Mouse (Mus musculus) right cerebral cortex, postnatal 4 days (tissue): ENCODE results near the gene Hcn4.

Experiments
- DNase-seq: peaks from one replicate; pipeline ENCODE4 v3.0.0-alpha.2; 2022

Hcn4 gene

DNA sequence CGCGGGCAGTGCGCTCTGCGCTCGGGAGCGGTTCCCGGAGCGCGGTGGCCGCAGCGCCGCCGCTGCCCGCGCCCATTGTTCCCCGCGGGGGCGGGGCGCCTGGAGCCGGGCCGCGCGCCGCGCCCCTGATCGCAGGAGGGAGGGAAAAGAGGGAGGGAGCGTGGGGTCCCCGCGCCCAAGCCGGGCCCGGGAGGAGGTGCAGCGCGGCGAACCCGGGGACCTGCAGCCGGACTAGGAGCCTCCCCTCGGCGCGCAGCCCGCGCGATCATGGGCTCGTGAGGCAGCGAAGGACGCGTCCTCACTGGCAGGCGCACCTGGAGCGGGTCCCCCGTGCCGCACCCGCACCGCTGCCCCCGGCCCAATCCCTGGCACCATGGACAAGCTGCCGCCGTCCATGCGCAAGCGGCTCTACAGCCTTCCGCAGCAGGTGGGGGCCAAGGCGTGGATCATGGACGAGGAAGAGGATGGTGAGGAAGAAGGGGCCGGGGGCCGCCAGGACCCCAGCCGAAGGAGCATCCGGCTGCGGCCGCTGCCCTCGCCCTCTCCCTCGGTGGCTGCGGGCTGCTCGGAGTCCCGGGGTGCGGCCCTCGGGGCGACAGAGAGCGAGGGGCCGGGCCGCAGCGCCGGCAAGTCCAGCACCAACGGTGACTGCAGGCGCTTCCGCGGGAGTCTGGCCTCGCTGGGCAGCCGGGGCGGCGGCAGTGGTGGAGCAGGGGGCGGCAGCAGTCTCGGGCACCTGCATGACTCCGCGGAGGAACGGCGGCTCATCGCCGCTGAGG, at the start of gene Hcn4:
TSS of gene Hcn4 (plus strand) at position 274 of the 779 bp plus-strand sequence.
- DNase-seq = peak; percentile 51

- no peak for DNase-seq
These were observed 48.5 kb upstream of the Hcn4 start for GRCm38 (mm10) chr9:58774761-58775160.

- DNase-seq = no peak
These were observed 47.8 kb upstream of the Hcn4 start for GRCm38 (mm10) chr9:58775363-58775762.

DNA sequence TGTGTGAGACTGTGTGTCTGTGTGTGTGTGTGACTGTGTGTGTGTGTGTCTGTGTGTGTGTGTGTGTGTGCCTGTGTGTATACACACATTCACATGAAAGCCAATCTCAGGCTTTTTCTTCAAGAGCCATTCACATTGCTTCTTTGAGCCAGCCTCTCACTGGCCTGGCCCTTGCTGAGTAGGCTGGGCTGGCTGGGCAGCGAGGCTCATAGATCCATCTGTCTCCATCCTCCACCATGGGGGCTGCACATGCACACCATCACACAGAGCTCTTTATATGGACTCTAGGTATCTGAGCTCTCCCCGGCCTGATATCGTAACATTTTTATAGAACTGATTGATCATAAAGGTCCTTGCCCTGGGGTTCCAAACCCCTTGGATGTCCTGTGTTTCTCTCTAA, 33.7 kb upstream of the Hcn4 start:
- DNase-seq = no peak

DNA sequence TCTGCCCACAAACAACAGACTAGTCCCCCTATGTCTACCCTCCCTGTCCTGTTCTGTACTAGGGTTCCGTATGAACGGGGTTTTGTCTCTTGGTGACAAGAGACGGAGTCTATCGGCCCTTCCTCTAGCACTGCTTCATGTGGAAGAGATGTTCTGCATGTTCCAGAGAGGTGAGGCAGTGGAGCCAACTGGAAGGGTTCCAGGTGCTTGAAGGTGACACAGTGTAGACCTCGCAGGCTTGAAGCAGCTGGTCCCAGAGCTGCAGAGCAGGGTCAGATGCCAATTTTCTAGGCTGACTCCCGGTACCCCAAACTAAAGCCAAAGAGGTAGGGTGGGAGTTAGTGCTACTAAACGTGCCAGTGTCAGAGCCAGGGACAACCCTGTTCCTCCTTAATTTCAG, 25.1 kb upstream of the Hcn4 start:
- no peak for DNase-seq

DNA sequence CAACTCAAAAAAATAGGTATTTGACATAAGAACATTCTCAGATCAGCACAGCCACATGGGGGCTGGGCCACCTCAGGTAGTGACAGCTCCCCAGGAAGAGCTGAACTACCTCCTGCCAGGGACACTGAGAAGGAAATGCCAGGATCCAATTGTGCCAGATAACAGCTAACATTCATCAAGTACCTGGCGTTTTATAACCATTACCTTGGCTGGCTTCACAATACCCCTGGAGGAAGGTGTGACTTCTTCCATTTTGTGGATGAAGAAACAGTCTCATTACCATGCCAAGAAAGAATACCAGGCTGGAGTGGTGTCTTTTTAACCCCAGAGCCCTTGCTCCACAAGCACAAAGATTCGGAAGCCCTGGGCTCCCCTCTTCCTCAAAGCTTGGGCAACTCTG, 21.8 kb upstream of the Hcn4 start:
- no peak for DNase-seq

- no peak for DNase-seq
These were observed 20.9 kb upstream of the Hcn4 start for GRCm38 (mm10) chr9:58802294-58802693.

- DNase-seq = no peak
These were observed 20.4 kb upstream of the Hcn4 start for GRCm38 (mm10) chr9:58802802-58803201.

DNA sequence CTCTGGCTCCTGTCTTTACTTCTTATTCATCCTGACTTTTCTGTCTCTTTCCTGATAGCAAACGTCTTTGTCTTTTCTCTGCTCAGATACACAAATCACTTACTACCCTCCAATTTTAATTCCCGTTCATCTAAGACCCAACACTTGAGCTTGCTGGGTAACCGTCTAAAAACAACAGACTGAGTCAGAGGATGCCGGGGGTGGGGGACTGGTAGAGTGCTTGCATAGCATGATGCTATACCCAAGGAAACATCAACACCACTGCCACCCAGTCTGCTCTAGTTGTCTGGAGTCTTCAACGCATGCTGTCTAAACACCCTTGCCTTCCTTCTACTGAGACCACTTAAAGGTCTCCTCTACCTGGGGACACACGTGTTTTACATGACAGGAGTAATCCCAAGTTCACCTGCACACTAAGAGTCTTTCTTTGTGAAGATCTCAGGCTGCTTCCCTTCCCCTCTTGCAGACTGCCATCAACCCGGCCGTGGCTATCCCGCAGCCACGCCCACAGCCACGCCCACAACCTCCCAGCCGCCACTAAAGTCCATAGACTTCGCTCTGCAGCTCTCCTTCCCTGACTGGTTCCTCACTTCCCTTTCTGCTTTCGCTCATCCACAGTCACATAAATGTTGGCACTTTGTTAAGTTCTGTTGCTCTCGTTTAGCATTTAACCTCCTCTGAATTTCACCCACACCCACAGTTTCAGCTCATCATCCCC, 17.5 kb upstream of the Hcn4 start:
- DNase-seq = peak; percentile 52

- no peak for DNase-seq
These were observed 12.0 kb upstream of the Hcn4 start for GRCm38 (mm10) chr9:58811171-58811570.

GRCm38 (mm10) chr9:58815552-58816260, 7.5 kb upstream of the Hcn4 start:
- DNase-seq = no peak

GRCm38 (mm10) chr9:58816458-58816857, 6.8 kb upstream of the Hcn4 start:
- DNase-seq = no peak

GRCm38 (mm10) chr9:58817676-58818075, 5.5 kb upstream of the Hcn4 start:
- DNase-seq = no peak

DNA sequence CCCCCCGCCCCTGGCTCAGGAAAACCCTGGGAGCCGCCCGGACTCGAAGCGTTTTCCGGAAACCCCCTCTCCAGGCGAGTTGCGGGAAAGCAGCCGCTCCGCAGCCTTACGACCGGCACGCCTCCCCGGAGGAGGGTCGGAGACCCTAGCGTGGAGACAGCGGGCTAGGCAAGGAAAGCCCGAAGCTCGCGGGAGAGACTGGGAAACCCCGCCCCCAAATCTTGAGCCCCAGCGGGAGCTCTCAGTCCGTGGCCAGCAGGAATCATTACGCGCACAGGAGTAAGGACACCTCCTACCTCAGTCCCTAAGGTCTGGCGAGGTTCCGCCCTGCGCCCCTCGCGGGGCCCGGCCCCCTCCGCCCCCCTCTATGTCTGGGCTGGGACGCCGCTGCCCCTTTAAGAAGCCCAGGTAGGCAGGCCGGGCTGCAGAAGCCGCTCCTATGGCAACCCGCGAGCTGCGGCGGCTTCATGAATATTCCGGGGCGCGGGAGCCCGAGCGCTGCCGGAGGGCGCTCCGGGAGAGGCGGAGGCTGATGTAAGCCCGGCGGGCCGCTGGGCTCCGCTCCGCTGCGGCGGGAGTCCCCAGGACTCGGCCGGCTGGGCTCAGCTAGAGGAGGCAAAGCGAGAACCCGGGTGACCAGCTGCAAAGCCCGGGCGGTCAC, 651 bp upstream of the Hcn4 start:
- DNase-seq = peak; percentile 76

DNA sequence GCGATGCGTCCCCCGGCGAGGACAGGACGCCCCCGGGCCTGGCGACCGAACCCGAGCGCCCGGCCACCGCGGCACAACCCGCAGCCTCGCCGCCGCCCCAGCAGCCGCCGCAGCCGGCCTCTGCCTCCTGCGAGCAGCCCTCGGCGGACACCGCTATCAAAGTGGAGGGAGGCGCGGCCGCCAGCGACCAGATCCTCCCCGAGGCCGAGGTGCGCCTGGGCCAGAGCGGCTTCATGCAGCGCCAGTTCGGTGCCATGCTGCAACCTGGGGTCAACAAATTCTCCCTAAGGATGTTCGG, 655 bp downstream of the Hcn4 start:
- DNase-seq = no peak

DNA sequence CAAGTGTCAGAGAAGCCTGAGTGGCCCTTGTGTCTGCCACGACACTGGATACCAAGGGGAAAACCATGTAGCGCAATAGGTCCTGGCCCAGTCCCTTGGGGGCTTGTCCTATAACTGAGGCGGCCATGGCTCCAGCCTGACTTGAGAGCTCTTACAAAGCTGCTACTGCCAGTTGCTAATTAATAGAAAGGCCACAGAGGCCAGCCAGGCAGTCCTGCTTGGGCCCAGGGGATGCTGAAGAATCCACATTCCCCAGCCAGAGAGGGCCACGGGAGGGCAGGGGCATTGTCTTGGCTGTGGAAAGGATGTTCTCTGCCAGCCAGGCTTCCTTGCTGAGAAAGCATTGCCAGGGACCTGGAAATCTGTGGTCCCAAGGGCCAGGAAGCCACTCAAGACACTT, 6.4 kb downstream of the Hcn4 start:
- DNase-seq = no peak

DNA sequence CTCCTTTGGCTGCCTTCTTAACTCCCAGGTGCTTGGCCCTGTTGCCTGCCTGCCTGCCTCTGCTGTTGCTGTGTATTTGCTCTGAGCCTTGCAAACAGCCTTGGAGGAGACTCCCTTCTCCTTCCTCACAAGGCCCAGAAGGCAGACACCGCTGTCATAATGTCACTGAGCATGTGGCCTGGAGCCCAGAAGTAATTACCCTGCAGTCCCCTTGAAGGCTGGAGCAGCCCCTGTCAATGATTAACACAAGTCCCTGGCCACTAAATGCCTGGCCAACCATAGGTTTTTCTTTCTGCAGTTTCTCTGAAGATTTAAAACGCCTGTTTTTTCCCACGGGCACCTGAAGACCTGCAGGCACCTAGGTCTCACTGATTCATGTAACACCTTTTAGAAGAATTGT, 9.7 kb downstream of the Hcn4 start:
- DNase-seq = no peak

DNA sequence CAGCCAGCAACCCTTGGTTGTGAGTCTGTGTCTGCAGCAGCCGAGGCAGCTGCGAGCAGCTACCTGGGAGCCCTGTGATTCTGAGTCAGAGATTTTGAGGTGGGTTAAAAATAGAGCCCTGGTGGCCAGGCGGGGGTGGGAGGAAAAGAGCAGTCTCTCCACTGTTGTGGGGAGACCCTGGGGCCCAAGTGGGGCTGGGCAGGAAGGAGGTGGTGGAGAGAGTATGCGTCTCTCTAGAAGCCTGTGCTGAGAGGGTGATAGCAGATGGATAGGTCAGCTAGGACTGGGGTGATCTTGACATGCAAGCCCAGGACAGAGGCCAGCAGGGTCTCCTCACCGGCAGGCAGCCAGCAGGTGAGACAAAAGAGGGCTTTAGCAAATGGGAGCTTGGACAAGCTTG, 14.0 kb downstream of the Hcn4 start:
- DNase-seq = no peak

- no peak for DNase-seq
These were observed 15.3 kb downstream of the Hcn4 start for GRCm38 (mm10) chr9:58838504-58838903.

GRCm38 (mm10) chr9:58841655-58842054, 18.4 kb downstream of the Hcn4 start:
- DNase-seq = peak; percentile 49

- DNase-seq = no peak
These were observed 21.4 kb downstream of the Hcn4 start for GRCm38 (mm10) chr9:58844597-58844996.

- DNase-seq = no peak
These were observed 23.8 kb downstream of the Hcn4 start for GRCm38 (mm10) chr9:58847008-58847407.

DNA sequence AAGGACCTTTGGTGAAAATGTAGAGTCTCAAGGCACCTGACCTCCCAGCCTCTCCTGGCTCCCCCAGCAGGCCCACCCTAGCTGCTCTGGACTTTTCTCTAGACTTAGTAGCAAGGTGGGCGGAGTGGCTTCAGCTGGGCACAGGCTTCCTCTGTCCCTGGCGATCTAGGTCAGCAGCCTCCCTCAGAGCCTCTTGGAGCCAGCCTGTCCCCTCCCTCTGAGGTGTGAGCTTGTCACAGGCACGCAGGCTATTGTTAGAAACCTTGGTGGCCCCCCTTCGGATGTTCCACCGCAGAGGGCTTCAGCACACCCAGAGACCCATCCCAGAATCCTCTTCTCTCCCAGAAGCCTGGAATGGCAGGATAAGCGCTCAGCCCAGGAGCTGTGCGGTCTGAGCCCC, 24.5 kb downstream of the Hcn4 start:
- no peak for DNase-seq
